Mouse (Mus musculus) MEL (cell line): ENCODE results near the gene Mael. TPM values are rescaled to one million over a fixed set of nuclear protein-coding genes. Genes with fewer than 3 reads are reported as not detected.

Experiments
- DNase-seq: peaks from one replicate; pipeline ENCODE4 v3.0.0; 2011; ENCODE audit warnings: low read depth, low spot score
- H3K27ac ChIP-seq: 2 replicates; pipeline ENCODE4 v1.5.1; 2012; ENCODE audit warnings: low read depth, mild to moderate bottlenecking, control low read depth, low read length, moderate library complexity; ENCODE audit not compliant: control insufficient read depth
- H3K27me3 ChIP-seq, 2 experiments: fragments of 150-350 bp in 1 of 2; sonication (generic) in 1 of 2; 2 replicates each; pipeline ENCODE4 v1.6.1; 2012; ENCODE audit warnings: low read length in 2 of 2, mild to moderate bottlenecking in 2 of 2, improper control_type of control experiment in 1 of 2, moderate library complexity in 1 of 2; ENCODE audit not compliant: insufficient read depth in 2 of 2, control insufficient read depth in 1 of 2
- H3K36me3 ChIP-seq, 2 experiments: 2 replicates each; pipeline ENCODE4 v1.6.1; 2012 to 2014; ENCODE audit warnings: low read length in 2 of 2, improper control_type of control experiment in 1 of 2, inconsistent platforms in 1 of 2, mild to moderate bottlenecking in 1 of 2; ENCODE audit not compliant: insufficient read depth in 2 of 2, control insufficient read depth in 1 of 2
- H3K4me1 ChIP-seq, 2 experiments: fragments of 150-350 bp in 1 of 2; sonication (generic) in 1 of 2; 2 replicates each; pipeline ENCODE4 v1.6.1; 2012; ENCODE audit warnings: low read length in 2 of 2, improper control_type of control experiment in 1 of 2, mild to moderate bottlenecking in 1 of 2; ENCODE audit not compliant: insufficient read depth in 2 of 2, control insufficient read depth in 1 of 2
- H3K4me3 ChIP-seq, 2 experiments: fragments of 150-350 bp in 1 of 2; sonication (generic) in 1 of 2; 2 replicates each; pipeline ENCODE4 v1.5.1; 2012; ENCODE audit warnings: low read depth in 2 of 2, low read length in 2 of 2, mild to moderate bottlenecking in 2 of 2, moderate library complexity in 2 of 2, control low read depth in 1 of 2, improper control_type of control experiment in 1 of 2; ENCODE audit not compliant: control insufficient read depth in 1 of 2, insufficient read depth in 1 of 2
- H3K79me2 ChIP-seq: 2 replicates; pipeline ENCODE4 v1.6.1; 2012; ENCODE audit warnings: mild to moderate bottlenecking, low read length, moderate library complexity; ENCODE audit not compliant: control insufficient read depth, poor library complexity, insufficient read depth
- H3K9ac ChIP-seq: 2 replicates; pipeline ENCODE4 v1.6.1; 2012; ENCODE audit warnings: low read depth, mild to moderate bottlenecking, control low read depth, low read length, moderate library complexity; ENCODE audit not compliant: control insufficient read depth, poor library complexity, severe bottlenecking
- H3K9me3 ChIP-seq: fragments of 150-350 bp; sonication (generic); replicated peaks from 2 replicates; pipeline ENCODE4 v1.6.1; 2012; ENCODE audit warnings: mild to moderate bottlenecking, low read length, improper control_type of control experiment, moderate library complexity; ENCODE audit not compliant: insufficient read depth
- BHLHE40 ChIP-seq: IDR thresholded peaks from 2 replicates; pipeline ENCODE4 v1.6.1; 2012; ENCODE audit warnings: low read depth, mild to moderate bottlenecking, inconsistent platforms, low read length, improper control_type of control experiment, borderline replicate concordance
- CHD1 ChIP-seq: IDR thresholded peaks from 2 replicates; pipeline ENCODE4 v1.6.1; 2012; ENCODE audit warnings: low read depth, mild to moderate bottlenecking, inconsistent platforms, low read length, improper control_type of control experiment
- CHD2 ChIP-seq: IDR thresholded peaks from 2 replicates; pipeline ENCODE4 v1.6.1; 2011; ENCODE audit warnings: low read length, improper control_type of control experiment
- CTCF ChIP-seq, 3 experiments: IDR thresholded peaks in 2 of 3; conservative IDR thresholded peaks in 1 of 3; 2 replicates each; pipeline ENCODE4 v1.5.1; 2011 to 2012; ENCODE audit warnings: low read length in 3 of 3, low read depth in 2 of 3, mild to moderate bottlenecking in 2 of 3, improper control_type of control experiment in 1 of 3, inconsistent platforms in 1 of 3, mixed read lengths in 1 of 3, moderate library complexity in 1 of 3; ENCODE audit not compliant: control insufficient read depth in 1 of 3, insufficient read depth in 1 of 3, poor library complexity in 1 of 3, severe bottlenecking in 1 of 3
- E2F4 ChIP-seq: IDR thresholded peaks from 2 replicates; pipeline ENCODE4 v1.6.1; 2011; ENCODE audit warnings: low read depth, low read length, improper control_type of control experiment, borderline replicate concordance
- ELF1 ChIP-seq: IDR thresholded peaks from 2 replicates; pipeline ENCODE4 v1.6.1; 2014; ENCODE audit warnings: low read depth, mild to moderate bottlenecking, inconsistent platforms, low read length, improper control_type of control experiment, moderate library complexity
- EP300 ChIP-seq, 2 experiments: IDR thresholded peaks; 2 replicates each; pipeline ENCODE4 v1.6.1; 2011; ENCODE audit warnings: improper control_type of control experiment in 2 of 2, low read length in 2 of 2, low read depth in 1 of 2, mild to moderate bottlenecking in 1 of 2
- ETS1 ChIP-seq: IDR thresholded peaks from 2 replicates; pipeline ENCODE4 v1.6.1; 2012; ENCODE audit warnings: low read depth, mild to moderate bottlenecking, inconsistent platforms, low read length, improper control_type of control experiment, moderate library complexity
- GABPA ChIP-seq: IDR thresholded peaks from 2 replicates; pipeline ENCODE4 v1.6.1; 2012; ENCODE audit warnings: low read depth, mild to moderate bottlenecking, inconsistent platforms, low read length, improper control_type of control experiment, moderate library complexity
- GATA1 ChIP-seq: IDR thresholded peaks from 2 replicates; pipeline ENCODE4 v1.6.1; 2011; ENCODE audit warnings: low read depth, low read length, improper control_type of control experiment
- HCFC1 ChIP-seq: IDR thresholded peaks from 2 replicates; pipeline ENCODE4 v1.6.1; 2012; ENCODE audit warnings: low read depth, mild to moderate bottlenecking, inconsistent platforms, low read length, improper control_type of control experiment, moderate library complexity
- KAT2A ChIP-seq: conservative IDR thresholded peaks from 2 replicates; pipeline ENCODE4 v1.6.1; 2012; ENCODE audit warnings: low read depth, low read length, improper control_type of control experiment, inconsistent platforms
- MAFK ChIP-seq: IDR thresholded peaks from 2 replicates; pipeline ENCODE4 v1.6.1; 2011; ENCODE audit warnings: low read depth, mild to moderate bottlenecking, low read length, improper control_type of control experiment, borderline replicate concordance
- MAX ChIP-seq: IDR thresholded peaks from 2 replicates; pipeline ENCODE4 v1.6.1; 2011; ENCODE audit warnings: low read length, improper control_type of control experiment
- MAZ ChIP-seq: IDR thresholded peaks from 2 replicates; pipeline ENCODE4 v1.6.1; 2012; ENCODE audit warnings: low read depth, mild to moderate bottlenecking, inconsistent platforms, low read length, improper control_type of control experiment
- MXI1 ChIP-seq: IDR thresholded peaks from 2 replicates; pipeline ENCODE4 v1.6.1; 2011; ENCODE audit warnings: mild to moderate bottlenecking, low read depth, low read length, improper control_type of control experiment
- MYB ChIP-seq: IDR thresholded peaks from 2 replicates; pipeline ENCODE4 v1.6.1; 2011; ENCODE audit warnings: mild to moderate bottlenecking, low read depth, low read length, improper control_type of control experiment
- MYC ChIP-seq: IDR thresholded peaks from 2 replicates; pipeline ENCODE4 v1.6.1; 2011; ENCODE audit warnings: low read depth, mild to moderate bottlenecking, low read length, improper control_type of control experiment, moderate library complexity
- NELFE ChIP-seq: IDR thresholded peaks from 2 replicates; pipeline ENCODE4 v1.6.1; 2011; ENCODE audit warnings: low read depth, low read length, improper control_type of control experiment
- POLR2A ChIP-seq, 2 experiments: IDR thresholded peaks; 2 replicates each; pipeline ENCODE4 v1.6.1; 2011 to 2012; ENCODE audit warnings: low read length in 2 of 2, mild to moderate bottlenecking in 2 of 2, control low read depth in 1 of 2, improper control_type of control experiment in 1 of 2, low read depth in 1 of 2, moderate library complexity in 1 of 2; ENCODE audit not compliant: control insufficient read depth in 1 of 2, insufficient read depth in 1 of 2, poor library complexity in 1 of 2
- POLR2AphosphoS2 ChIP-seq: IDR thresholded peaks from 2 replicates; pipeline ENCODE4 v1.6.1; 2011; ENCODE audit warnings: low read length, improper control_type of control experiment
- RCOR1 ChIP-seq: IDR thresholded peaks from 2 replicates; pipeline ENCODE4 v1.6.1; 2012; ENCODE audit warnings: low read depth, mild to moderate bottlenecking, inconsistent platforms, low read length, improper control_type of control experiment
- UBTF ChIP-seq: IDR thresholded peaks from 2 replicates; pipeline ENCODE4 v1.6.1; 2012; ENCODE audit warnings: low read depth, mild to moderate bottlenecking, inconsistent platforms, low read length, improper control_type of control experiment, moderate library complexity, borderline replicate concordance; ENCODE audit not compliant: insufficient read depth
- ZC3H11A ChIP-seq: IDR thresholded peaks from 2 replicates; pipeline ENCODE4 v1.6.1; 2012; ENCODE audit warnings: low read depth, mild to moderate bottlenecking, inconsistent platforms, low read length, improper control_type of control experiment
- ZKSCAN1 ChIP-seq: IDR thresholded peaks from 2 replicates; pipeline ENCODE4 v1.6.1; 2012; ENCODE audit warnings: low read depth, mild to moderate bottlenecking, inconsistent platforms, low read length, improper control_type of control experiment, moderate library complexity
- ZNF384 ChIP-seq: IDR thresholded peaks from 2 replicates; pipeline ENCODE4 v1.6.1; 2012; ENCODE audit warnings: low read depth, mild to moderate bottlenecking, inconsistent platforms, low read length, improper control_type of control experiment
- polyA plus RNA-seq, 2 experiments: library from polyadenylated mRNA; stranded (reverse) in 1 of 2; unstranded in 1 of 2; fragments of >175 nt in 1 of 2; fragments of >200 nt in 1 of 2; gene quantifications; 2 replicates each; pipeline versions ENCODE4 v1.2.1 to v1.2.4; 2012; ENCODE audit warnings: low replicate concordance in 2 of 2, low read depth in 1 of 2; ENCODE audit not compliant: insufficient read length in 2 of 2, insufficient read depth in 1 of 2, missing spikeins in 1 of 2
- total RNA-seq: library from RNA; depleted of rRNA; stranded (reverse); fragments of 300-350 nt; gene quantifications from 2 replicates; pipeline ENCODE4 v1.2.3, GENCODE M21; 2012

Mael gene
- total and polyA plus RNA-seq, 3 experiments: not detected

- H3K9ac ChIP-seq: no peak overlapping the region
- no peaks in the 10 kb centered on the region for H3K79me2 ChIP-seq
- DNase-seq: no peak
- TF ChIP-seq KAT2A (no peak), ETS1 (no peak), ELF1 (no peak), ZC3H11A (no peak), HCFC1 (no peak), GABPA (no peak), ZNF384 (no peak), MYC (no peak), EP300 (IDR thresholded peaks at IDR 0.05; ENCODE audit: low read depth in 1 of 2, low read length in 2 of 2) (no peak), E2F4 (no peak), GATA1 (no peak), BHLHE40 (no peak), MAFK (no peak), MAX (no peak), CTCF (IDR thresholded peaks at IDR 0.05 in 2 of 3, conservative IDR thresholded peaks at IDR 0.05 in 1 of 3; ENCODE audit: control insufficient read depth in 1 of 3, insufficient read depth in 1 of 3, low read depth in 2 of 3, low read length in 3 of 3, poor library complexity in 1 of 3, severe bottlenecking in 1 of 3) (no peak), CHD2 (no peak), MAZ (no peak), POLR2A (IDR thresholded peaks at IDR 0.05; ENCODE audit: control insufficient read depth in 1 of 2, insufficient read depth in 1 of 2, low read depth in 1 of 2, low read length in 2 of 2, poor library complexity in 1 of 2) (no peak), POLR2AphosphoS2 (no peak)
- no peak overlapping the region for H3K27ac ChIP-seq
- H3K36me3 ChIP-seq: no peaks in the 10 kb centered on the region
- peaks cover 0 to 1% of the 10 kb centered on the region in 2 experiments; a peak in 2 of 4 replicates for H3K27me3 ChIP-seq
- no peaks in the 10 kb centered on the region for H3K4me1 ChIP-seq
- H3K4me3 ChIP-seq: no peak overlapping the region
- H3K9me3 ChIP-seq: no peaks in the 10 kb centered on the region
These were observed 68.8 kb downstream of the Mael start for GRCm38 (mm10) chr1:166169713-166170112.

- Histone ChIP-seq H3K27ac (no peak overlapping the region), H3K4me3 (no peak overlapping the region), H3K9me3 (no peaks in the 10 kb centered on the region), H3K79me2 (no peaks in the 10 kb centered on the region), H3K36me3 (no peaks in the 10 kb centered on the region), H3K9ac (no peak overlapping the region), H3K4me1 (no peaks in the 10 kb centered on the region), H3K27me3 (no peaks in the 10 kb centered on the region; a peak in 1 of 4 replicates)
- no peak for TF ChIP-seq E2F4
- TF ChIP-seq NELFE: no peak
- TF ChIP-seq ELF1: no peak
- TF ChIP-seq MYB: no peak
- TF ChIP-seq ZKSCAN1: no peak
- TF ChIP-seq POLR2AphosphoS2: no peak
- TF ChIP-seq MXI1: no peak
- TF ChIP-seq POLR2A (IDR thresholded peaks at IDR 0.05; ENCODE audit: control insufficient read depth in 1 of 2, insufficient read depth in 1 of 2, low read depth in 1 of 2, low read length in 2 of 2, poor library complexity in 1 of 2): no peak
- TF ChIP-seq CHD1: no peak
- TF ChIP-seq UBTF: no peak
- TF ChIP-seq RCOR1: no peak
- TF ChIP-seq BHLHE40: no peak
- no peak for DNase-seq
These were observed 70.5 kb downstream of the Mael start for GRCm38 (mm10) chr1:166168017-166168416.
